Mouse (Mus musculus) neutrophil, adult 5-6 weeks (primary cell): ENCODE measurements at regions not wholly inside any gene's neighbourhood (a gene's known extent, or its start where the extent isn't known, plus 50 kb on each side); places are given as distances from the start of the nearest gene placed in this dataset.

Experiments used
- ATAC-seq: fragments of 151-379, 151-347 bp; 2 replicates; pipeline ENCODE4 v1.8.0; 2017; ENCODE audit warnings: mild to moderate bottlenecking, moderate TSS enrichment; ENCODE audit not compliant: insufficient number of reproducible peaks, poor library complexity, low FRiP score, severe bottlenecking; ENCODE audit errors: extremely low read depth

DNA sequence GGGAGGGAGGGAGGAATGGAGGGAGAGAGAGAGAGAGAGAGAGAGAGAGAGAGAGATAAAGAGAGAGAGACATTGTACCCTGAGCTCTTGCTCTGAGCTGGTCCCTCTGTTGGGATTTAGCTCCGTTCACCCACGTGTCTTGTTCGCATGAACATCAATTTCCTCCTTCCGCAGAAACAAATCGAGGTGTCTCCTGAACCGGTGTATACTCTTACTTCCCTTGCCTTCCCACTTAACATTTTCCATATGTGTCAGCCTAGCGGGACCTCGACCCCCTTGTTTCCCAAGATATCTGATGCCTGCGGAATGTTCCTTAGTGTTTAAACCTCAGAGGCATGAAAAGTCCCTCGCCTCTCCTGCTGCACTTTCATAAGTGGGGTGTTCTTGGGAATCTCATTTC lies 484.1 kb downstream of the Med13l start:
- ATAC-seq, result no peak

DNA sequence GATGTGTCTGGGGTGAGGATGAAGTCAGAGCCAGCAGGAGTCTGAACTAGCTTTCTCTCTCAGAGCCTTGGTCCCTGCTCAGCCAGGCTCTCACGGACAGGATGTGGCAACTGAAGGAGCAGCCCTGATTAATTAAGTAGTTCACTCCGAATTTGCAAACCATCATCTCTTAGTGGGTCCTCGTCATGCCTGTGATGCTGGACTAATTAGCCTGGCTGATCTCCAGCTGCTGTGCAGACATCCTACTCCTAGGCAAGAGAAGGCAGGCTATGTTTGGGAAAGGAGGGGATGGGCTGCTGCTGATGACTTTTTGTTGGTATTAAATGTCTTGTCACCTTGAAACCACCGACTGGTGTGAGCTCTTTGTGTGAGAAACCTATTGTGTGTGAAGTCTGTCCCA lies 487.1 kb downstream of the Med13l start:
- no peak for ATAC-seq

DNA sequence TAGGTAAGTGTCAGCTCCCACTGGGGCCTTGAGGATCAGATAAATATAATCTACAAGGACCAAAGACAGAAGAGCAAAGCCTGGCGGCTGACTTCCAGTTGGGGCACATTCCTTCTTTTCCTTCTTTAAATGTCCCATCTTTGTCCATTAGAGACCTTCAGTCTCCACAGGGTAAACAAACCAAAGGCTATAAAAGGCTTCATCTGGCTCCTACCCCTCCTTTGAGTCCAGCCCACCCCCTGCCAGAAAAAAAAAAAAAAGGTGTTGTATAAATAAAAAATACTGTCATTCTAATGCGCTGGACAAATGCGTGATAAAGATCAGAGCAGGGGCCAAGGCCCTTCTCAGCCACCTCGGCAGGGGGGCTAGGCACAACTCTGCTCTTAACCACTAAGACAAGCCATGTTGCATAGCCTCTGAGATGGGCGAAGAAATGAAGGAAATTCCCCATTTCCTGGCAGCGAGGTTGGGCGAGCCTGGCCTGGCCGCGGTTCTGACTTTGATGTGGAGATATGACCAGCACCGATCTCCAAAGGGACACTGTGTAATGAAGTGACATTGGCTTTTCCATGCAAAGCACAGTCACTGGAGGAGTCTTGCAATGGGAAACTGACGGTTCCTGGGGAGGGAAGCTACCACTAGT lies 492.0 kb downstream of the Med13l start:
- ATAC-seq, result no peak

DNA sequence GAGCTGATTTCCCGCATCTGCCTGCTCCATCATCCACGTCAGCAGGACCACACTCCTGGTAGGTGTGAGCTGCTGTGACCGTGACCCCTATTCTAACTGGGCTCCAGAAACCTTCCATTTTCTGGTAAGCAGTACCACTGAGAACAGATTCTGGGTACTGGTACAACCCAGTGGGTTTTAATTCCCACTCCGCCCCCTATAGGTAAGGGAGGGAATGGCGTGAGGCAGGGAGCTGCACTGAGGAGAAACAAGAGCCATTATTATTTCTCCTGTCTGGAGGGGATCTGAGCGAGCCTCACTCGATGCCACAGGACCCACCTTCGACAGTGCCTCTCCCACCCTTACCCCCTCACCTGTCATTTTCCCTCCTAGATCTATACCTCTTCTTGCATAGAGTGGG lies 493.3 kb downstream of the Med13l start:
- no peak for ATAC-seq

DNA sequence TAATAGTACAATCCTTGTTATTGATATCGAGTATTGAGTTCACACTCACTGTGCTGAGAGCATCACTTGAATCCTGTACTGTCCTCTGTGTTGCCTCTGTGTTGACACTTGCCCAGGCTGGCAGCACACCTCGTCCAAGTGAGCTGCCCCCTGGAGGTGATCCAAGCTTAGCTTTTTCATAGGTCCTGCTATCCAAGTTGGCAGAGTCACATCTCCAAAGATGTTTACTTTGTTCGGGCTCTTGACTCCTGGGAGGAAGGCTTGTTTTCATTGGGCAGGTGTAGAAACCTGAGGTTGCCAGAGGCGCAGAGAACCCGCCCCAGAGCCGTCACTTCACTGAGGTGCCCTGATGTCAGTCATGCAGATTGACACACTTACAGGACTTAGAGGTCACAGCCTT lies 493.9 kb downstream of the Med13l start:
- no peak for ATAC-seq

DNA sequence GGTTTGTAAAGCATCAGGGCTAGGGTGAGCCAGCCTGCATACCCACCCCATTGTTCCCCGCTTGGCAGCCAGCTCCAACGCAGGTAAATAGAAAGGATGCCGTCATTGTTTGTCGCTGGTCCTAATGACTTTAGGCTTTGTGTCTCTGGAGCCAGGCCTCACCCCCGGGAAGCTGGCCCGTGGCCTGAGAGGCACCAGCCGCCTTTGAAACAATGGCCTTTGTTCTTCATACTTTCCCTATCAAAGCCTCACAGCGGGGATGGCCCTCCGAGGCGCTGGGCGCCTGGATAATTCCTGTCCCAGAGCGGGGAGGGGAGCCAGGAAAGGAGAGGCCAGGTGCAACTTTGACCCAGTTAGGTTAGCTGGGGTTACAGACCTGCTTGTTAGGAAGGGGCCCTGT lies 495.0 kb downstream of the Med13l start:
- ATAC-seq, result no peak

DNA sequence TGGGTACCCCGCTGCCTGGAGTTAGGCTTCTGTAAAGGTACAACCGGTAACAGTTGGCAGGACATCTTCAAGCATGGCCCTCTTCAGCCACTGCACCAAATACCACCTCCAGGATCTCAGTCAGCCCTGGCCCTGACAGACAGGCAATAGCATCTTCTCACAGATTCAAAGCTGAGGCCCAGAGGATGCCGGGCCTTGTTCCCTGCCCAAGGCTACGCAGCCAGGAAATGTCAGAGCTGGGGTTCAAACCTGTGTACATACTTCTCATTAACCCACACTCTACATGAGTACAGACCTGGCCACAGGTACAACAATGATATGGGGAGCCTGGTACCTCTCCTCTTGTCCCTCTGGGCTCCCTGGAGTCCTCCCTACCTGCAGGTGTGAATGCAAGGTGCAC lies 497.3 kb downstream of the Med13l start:
- ATAC-seq, result no peak

DNA sequence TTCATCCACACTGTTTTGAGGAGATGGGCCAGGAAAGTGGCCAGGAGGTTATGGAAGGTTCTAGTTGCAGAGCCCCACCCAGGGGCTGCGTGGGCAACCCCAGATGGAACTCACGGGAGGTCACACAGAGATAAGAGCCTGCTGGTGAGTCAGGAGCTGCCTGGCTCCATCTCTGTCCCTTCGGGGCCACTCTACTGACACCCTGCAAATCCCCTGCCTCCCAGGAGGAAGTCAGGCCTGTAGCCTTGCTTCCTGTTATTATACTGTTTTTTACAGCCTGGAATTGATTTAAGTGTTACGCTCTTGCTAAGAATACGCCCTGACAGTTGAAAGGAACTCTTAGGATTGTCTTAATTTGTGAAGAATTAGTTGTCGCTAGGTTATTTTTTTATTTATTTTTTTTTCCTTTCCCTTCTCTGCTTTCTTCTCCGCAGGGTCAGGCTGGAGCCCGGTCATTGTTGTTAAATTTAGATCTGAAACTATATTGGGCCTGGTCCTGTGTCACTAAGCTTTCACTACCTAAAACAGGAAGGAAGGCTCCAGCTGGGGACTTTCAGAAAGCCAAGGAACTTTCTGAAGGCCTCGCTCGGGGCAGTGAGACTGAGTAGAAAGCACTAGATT lies 497.9 kb downstream of the Med13l start:
- ATAC-seq, result no peak

DNA sequence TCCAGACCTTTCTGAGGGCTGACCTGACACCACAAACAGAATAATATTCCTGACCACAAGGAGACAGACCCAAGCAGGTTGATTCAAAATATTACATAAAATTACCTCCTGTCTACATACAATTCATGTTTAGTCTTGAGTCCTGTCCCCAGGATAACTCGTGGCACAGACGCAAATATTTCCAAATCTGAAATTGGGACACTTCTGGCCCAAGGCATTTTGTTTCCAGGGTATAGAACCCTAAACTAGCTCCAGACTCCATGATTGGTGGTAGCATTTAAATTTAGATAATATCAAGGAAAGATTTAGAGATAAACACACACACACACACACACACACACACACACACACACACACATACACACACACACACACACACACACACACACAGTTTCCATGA lies 498.7 kb downstream of the Med13l start:
- no peak for ATAC-seq

DNA sequence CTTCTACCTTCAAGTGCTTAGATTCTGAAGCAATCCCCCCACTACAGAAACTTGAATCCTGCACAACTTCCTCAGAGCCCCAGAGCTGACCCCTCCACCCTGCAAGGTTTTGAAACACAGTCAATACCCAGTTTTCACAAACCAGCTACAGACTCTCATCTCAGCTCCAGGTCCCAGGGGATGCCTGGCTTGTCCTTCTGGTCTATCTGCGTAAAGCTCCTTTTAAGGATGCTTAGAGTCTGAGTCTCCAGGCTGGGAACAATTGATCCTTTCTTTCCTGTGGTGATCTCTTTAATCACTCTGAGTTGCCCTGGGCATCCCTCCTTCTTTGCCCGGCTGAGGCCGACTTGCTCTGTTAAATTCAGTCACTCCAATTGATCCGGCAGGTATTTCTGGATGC lies 500.4 kb downstream of the Med13l start:
- ATAC-seq, result no peak

DNA sequence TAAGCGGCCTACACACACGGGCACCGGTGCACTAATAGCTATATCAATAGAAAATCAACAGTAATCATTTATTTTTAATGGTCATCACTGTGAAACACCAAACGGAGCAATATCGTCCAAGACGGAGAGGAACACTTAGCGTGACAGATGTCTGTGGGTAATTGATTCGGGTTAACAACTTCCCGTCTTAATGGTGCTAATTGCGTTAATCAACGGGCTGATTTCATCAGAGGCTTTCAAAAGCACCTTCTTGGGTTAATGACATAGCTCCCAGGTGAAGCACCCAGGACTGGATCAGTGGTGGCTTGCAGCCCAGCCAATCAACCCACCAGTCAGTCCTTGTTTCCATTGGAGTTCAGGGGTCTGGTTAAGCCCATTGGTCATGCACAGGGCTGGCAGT lies 502.0 kb downstream of the Med13l start:
- no peak for ATAC-seq

DNA sequence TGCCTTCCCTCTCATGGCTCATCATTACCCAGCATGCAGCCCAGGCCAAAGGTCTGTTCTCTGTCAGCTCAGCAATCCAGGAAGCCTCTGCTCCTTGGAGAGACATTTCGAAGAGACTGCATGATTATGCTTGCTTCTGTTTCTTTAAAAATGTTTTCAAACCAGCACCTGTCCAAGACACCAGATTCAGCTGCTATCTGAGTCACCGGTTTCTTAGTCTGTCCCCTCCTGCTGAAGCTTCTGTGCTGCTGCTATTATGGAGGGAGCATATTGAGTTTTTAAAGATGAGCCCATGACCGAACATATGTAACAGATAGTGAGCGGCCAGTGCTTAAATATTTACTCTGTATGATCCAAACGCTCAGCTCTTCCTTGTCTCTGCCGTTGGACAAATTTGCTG lies 506.2 kb downstream of the Med13l start:
- ATAC-seq, result no peak

DNA sequence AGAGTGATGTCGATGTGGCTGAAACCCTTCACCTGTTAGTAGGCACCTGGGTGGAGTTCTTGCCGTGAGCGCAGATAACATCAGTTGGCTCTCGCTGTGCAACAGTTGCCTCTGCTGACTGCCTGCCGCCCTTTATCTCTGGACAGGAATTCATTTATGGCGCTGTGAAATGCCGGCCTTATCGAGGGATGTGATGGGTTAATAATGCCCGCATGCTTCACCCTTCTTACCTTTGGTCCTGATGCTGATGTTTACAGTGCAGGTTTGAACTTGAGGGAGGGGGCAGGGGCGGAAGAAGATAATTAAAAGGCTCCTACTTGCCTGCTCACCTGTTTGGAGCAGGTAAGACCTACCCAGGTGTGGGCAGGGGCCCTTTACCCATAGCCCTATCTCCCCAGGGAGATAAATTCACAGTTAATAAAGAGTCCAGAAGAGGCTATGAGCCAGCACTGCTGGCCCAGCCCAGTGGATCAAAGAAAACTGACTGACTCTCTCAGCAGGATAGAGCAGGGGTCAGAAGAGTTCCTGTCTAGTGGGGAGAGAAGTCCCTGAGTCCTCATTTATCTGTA lies 509.4 kb downstream of the Med13l start:
- no peak for ATAC-seq

DNA sequence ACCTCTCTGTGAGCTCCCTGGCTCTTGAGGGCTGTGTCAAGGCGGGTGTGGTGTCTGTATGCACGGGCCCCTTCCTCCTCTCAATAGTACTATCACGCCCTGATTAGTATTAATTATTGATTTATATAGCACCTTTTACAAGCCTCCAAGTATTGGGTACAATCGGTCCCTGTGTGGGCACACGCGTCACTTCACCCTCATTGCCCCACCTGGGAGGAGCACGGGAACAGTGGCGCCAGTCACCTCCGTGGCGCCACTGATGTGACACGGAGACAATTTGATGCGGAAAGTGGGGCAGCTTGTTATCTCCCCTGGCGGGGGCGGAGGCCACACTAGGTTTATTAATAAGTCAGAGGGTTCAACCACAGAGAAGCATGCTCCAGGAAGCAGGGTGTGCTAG lies 512.2 kb downstream of the Med13l start:
- no peak for ATAC-seq

DNA sequence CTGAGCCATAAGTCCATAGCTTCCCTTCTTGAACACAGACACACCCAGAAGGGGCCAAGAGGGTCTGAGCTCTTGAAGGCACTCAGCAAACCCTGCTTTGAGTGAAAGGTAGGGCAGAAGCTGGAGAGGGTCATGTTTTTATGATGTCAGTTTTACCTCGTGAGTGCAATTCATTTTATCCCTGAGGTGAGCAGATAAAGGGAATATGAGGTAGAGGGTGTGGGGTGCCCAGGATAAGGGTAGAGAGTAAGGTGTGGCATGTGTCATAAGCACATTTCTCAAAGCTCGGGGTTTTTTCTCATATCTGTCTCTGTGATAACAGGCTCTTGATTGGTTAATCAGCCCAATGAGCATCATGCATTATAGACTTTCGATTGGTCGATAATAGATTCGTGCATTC lies 520.3 kb downstream of the Med13l start:
- ATAC-seq, result no peak

DNA sequence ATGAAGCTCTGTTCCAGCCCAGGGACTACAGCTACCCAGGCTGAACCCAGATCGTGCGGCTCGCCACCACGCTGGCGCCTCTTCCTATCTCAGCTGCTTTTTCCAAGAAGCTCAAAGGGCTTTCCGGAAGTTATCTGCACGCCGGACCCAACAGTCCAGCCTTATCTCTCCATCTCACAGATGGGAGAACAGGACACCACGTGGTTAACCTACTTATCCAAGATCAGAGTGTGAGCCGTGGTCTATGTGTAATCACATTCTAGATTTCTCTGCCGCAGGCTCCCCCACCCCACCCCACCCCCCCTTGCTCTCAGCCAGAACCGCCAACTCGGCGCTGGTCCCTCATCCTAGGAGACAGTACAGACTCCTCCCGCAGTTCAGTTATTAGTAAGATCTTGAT lies 522.4 kb downstream of the Med13l start:
- ATAC-seq, result no peak

DNA sequence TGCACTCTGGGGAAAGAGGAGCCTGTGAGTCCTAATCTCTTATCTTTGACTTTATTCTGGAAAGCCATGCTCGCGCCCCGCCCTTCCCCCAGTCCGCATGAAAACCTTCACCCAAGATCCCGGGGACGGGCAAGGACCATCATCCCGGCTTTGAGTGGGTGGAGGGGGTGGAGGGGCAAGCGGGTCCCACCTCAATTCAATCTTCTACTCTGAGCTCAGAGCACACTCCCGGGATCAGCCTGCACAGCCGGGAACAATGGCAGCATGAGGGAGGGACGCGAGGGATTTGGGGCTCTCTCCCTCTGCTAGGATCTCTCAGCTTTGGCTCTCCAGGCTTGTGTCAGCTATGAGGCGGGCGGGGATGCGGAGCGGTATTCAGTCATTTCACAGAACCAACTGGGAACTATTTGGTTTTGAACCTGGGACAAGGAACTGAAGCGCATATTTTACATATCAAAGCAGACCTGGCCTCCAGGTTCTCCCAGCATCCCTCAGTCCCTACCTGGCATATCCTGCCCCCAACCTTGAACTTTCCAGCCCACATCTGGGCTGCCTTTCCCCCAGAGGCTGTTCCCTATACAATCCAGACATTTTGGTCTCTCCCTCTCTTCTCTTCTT lies 537.2 kb downstream of the Med13l start:
- no peak for ATAC-seq

DNA sequence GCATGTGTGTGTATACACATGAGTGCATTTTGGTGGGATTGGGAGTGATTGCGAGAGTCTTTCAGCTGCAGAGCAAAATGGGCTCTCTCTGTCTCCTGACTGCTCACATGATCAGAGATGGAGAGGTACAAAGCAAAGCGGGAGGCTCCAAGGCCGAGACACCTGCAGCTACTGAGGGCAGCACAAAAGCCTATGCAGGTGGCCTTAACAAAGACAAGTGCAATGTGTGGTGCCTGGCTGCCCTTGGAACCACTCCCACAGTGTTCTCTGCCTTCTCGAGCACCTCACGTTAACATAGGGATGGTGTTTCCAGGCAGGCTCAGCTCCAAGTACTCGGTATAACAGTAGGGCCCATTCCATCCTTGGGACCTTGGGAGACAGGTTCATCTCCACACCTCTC lies 539.3 kb downstream of the Med13l start:
- ATAC-seq, result no peak

DNA sequence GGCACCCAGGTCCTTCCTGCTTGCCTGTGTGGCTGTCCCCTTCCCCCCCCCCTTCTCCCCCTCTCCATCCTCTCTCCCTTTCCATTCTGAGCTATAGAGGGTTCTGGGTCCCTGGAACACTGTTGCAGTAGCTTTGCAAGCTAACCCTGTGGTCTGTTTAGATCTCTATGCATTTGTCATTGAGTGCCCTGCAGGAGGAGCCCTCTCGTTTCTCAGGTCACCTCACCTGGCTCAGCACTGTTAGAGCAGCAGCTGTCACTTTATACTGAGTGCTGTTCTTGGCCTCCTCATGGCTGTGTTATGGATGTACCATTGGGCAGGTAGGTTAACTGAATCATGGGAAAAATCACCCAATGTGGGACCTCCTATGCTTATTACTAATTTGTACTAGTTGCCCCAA lies 543.0 kb downstream of the Med13l start:
- no peak for ATAC-seq

DNA sequence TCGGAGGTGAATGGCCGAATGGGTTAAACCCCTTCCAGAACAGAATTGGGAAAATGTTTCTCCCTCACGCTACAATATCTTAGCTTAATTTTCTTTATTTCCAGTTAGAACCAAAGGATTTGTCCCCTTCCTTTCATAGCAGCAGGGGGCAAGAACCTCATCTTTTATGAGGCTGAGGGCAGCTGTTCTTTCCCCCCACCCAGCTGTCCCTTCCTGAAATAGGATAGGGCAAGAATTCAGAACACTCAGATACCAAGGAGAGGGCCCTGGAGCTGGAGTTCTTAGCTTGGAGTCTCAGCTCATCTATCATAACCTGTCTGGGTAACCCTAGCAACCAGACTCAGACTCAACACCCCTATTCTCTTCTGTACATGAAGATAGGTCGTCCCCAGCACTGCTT lies 547.4 kb downstream of the Med13l start:
- no peak for ATAC-seq
